Mouse (Mus musculus) liver, adult 2 months (tissue): Measurements from ENCODE around the gene Setd1a.

Source experiments
- CTCF ChIP-seq: fragments of 200-500 bp; IDR thresholded peaks from 2 replicates; pipeline ENCODE4 v1.5.1; 2011; ENCODE audit warnings: low read depth, low read length, control low read depth
- POLR2A ChIP-seq: fragments of 200-500 bp; IDR thresholded peaks from 2 replicates; pipeline ENCODE4 v1.6.1; 2011; ENCODE audit warnings: low read length, control low read depth; ENCODE audit not compliant: insufficient read depth; ENCODE audit errors: extremely low read depth

- TF ChIP-seq CTCF: peak; percentile 88
- TF ChIP-seq POLR2A: no peak
Observed at GRCm38 (mm10) chr7:127773664-127774384, 2.6 kb upstream of the Setd1a start.
